Mouse (Mus musculus): ENCODE results near the gene Cdhr3. TPM values are rescaled to one million over a fixed set of nuclear protein-coding genes. Genes with fewer than 3 reads are reported as not detected.

The Cdhr3 gene
- not detected in 2 replicates for total RNA-seq (2023)

GRCm38 (mm10) chr12:33092775-33093174, at the start of gene Cdhr3:
Gene Cdhr3 (minus strand): TSS chr12:33092875.

Other genes with a start within 250 kb of the Cdhr3 start
- 81.2 and 102 TPM in 2 replicates for gene Sypl, start 139.0 kb downstream of the Cdhr3 start, total RNA-seq (2023)
- gene Atxn7l1, start 54.8 kb upstream of the Cdhr3 start, total RNA-seq (2023): 147 and 159 TPM in 2 replicates